Mouse (Mus musculus): ENCODE results near the gene Mapk8ip2. TPM values are rescaled to one million over a fixed set of nuclear protein-coding genes. Genes with fewer than 3 reads are reported as not detected.

The Mapk8ip2 gene
- total RNA-seq, 2 experiments from 2014 or later, result 228 to 240 TPM

GRCm38 (mm10) chr15:89477806-89478205 is 24.1 kb downstream of the Mapk8ip2 start:
- DNase-seq (ENCODE audit: low spot score in 2 of 2), result no peak

GRCm38 (mm10) chr15:89478622-89479021 is 24.9 kb downstream of the Mapk8ip2 start:
- DNase-seq (ENCODE audit: low spot score in 2 of 2), result no peak

- no peak for DNase-seq (ENCODE audit: low spot score in 2 of 2)
Measured at GRCm38 (mm10) chr15:89480584-89480983, 26.9 kb downstream of the Mapk8ip2 start.

- DNase-seq (ENCODE audit: low spot score in 2 of 2), result no peak
Measured at GRCm38 (mm10) chr15:89488182-89488581, 34.5 kb downstream of the Mapk8ip2 start.

- DNase-seq (ENCODE audit: low spot score in 2 of 2), result no peak
Measured at GRCm38 (mm10) chr15:89488611-89489117, 35.0 kb downstream of the Mapk8ip2 start.

- DNase-seq (ENCODE audit: low spot score in 2 of 2), result no peak
Measured at GRCm38 (mm10) chr15:89494970-89495369, 41.3 kb downstream of the Mapk8ip2 start.

GRCm38 (mm10) chr15:89496131-89496530 is 42.4 kb downstream of the Mapk8ip2 start:
- DNase-seq (ENCODE audit: low spot score in 2 of 2), result no peak

GRCm38 (mm10) chr15:89496841-89497240 is 43.1 kb downstream of the Mapk8ip2 start:
- DNase-seq (ENCODE audit: low spot score in 2 of 2), result no peak

GRCm38 (mm10) chr15:89497391-89498048 is 43.8 kb downstream of the Mapk8ip2 start:
- DNase-seq (ENCODE audit: low spot score in 2 of 2), result no peak

- peak; percentile 81 to 91 for DNase-seq (ENCODE audit: low spot score in 2 of 2)
Measured at GRCm38 (mm10) chr15:89498049-89498960, 44.6 kb downstream of the Mapk8ip2 start.

- DNase-seq (ENCODE audit: low spot score in 2 of 2), result no peak
Measured at GRCm38 (mm10) chr15:89498961-89499688, 45.4 kb downstream of the Mapk8ip2 start, which contains the start of gene Shank3. Gene Shank3 (plus strand): TSS chr15:89499623.

GRCm38 (mm10) chr15:89499784-89500220 is 46.1 kb downstream of the Mapk8ip2 start:
- DNase-seq (ENCODE audit: low spot score in 2 of 2), result peak; percentile 45 to 71

- peak in 1 of 2 experiments; percentile 37 for DNase-seq (ENCODE audit: low spot score in 2 of 2)
Measured at GRCm38 (mm10) chr15:89500221-89500791, 46.6 kb downstream of the Mapk8ip2 start.

- DNase-seq (ENCODE audit: low spot score in 2 of 2), result no peak
Measured at GRCm38 (mm10) chr15:89501321-89501720, 47.6 kb downstream of the Mapk8ip2 start.

- no peak for DNase-seq (ENCODE audit: low spot score in 2 of 2)
Measured at GRCm38 (mm10) chr15:89504838-89505237, 51.1 kb downstream of the Mapk8ip2 start.

- DNase-seq (ENCODE audit: low spot score in 2 of 2), result no peak
Measured at GRCm38 (mm10) chr15:89507751-89508150, 54.0 kb downstream of the Mapk8ip2 start.

- DNase-seq (ENCODE audit: low spot score in 2 of 2), result no peak
Measured at GRCm38 (mm10) chr15:89512679-89513078, 59.0 kb downstream of the Mapk8ip2 start.

All from left cerebral cortex, adult 18-20 months (tissue).